Mouse (Mus musculus): Measurements from ENCODE around the gene Olfr549. TPM values are rescaled to one million over a fixed set of nuclear protein-coding genes. Genes with fewer than 3 reads are reported as not detected.

Olfr549 gene
- not detected in 2 replicates for polyA plus RNA-seq (2015; fragmentation: Nextera tagmentation; extraction: Ambion mirVana)

DNA sequence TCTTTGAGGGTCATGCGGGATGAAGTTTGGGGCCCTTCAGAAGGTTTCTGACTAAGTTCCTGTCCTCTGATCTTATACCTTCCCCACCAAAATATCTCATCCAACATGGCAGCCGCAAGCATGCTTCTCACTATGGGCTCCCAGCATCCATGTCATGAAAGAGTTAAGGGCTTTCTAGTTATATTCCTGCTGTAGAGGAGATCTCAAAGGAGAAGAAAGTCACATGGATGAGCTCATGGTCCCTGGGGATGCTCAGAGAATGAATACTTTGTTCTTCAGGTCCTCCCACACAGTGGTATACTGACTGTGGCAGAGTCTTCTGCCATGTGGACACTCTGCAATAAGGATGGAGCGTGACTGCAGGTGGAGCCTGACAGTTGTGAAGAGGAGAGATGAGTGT lies at the start of gene Olfr549:
Gene Olfr549, plus strand, starts transcription at position 301 of the 400 bp plus-strand sequence.
- Histone ChIP-seq H3K4me1 (no peaks in the 10 kb centered on the region), H3K9ac (replicated peaks) (no peak within 1 kb of the TSS), H3K4me2 (replicated peaks) (no peak within 1 kb of the TSS), H3K9me3 (no peaks in the 10 kb centered on the region), H3K27me3 (no peaks in the 10 kb centered on the region), H3K4me3 (no peak within 1 kb of the TSS), H3K36me3 (no peaks in the 10 kb centered on the region), H3K27ac (replicated peaks) (no peak within 1 kb of the TSS)
- ATAC-seq (replicated peaks): no peak
- 91% methylated on average over 3 of the region's 3 CpGs for WGBS

DNA sequence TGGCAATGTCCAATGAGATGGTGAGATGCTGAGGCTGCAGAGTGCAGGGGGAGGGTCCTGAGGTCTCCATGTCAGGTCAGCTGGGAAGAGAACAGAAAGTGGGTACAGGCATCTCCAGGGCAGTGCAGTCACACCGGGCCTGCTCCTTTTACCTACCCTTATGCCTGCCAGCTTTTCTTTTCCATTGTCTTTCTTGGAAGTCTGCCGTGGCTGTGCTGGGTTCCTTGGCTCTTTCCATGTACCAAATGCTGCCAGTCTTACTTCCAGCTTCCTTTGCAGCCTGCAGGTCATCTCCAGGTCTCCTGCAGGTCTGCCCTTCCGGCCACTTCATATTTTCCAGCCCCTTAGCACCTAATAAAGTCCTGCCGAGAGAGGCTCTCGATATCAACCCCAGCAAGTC lies 47.7 kb upstream of the Olfr549 start:
- ATAC-seq (replicated peaks): no peak
- no peak overlapping the region for H3K27ac ChIP-seq (replicated peaks)
- 73% methylated on average over 5 of the region's 5 CpGs for WGBS
- no peak overlapping the region for H3K9ac ChIP-seq (replicated peaks)
- no peak overlapping the region for H3K4me2 ChIP-seq (replicated peaks)
- no peaks in the 10 kb centered on the region for H3K27me3 ChIP-seq
- no peaks in the 10 kb centered on the region for H3K9me3 ChIP-seq
- no peaks in the 10 kb centered on the region for H3K36me3 ChIP-seq
- H3K4me3 ChIP-seq: no peak overlapping the region
- no peaks in the 10 kb centered on the region for H3K4me1 ChIP-seq

DNA sequence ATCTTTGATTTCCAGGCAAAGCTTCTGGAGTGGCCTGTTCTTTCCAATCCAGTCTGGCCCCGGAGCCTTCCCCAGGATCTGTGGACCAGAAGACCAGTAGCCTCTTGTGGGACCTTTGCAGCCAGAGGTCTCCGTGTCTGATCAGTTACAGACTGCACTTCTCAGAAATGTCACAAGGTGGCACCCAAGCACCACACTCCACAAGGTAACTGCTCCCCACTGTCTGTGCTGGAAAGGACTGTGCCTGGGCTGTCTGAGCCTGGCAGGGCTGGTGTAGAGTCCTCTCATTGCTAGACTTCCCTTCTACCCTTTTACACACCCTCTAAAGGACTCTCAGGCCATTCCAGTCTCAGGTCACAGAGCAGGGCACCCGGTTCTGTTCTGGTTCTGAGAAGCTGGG lies 42.8 kb upstream of the Olfr549 start:
- H3K27ac ChIP-seq (replicated peaks): no peak overlapping the region
- no peaks in the 10 kb centered on the region for H3K36me3 ChIP-seq
- H3K4me2 ChIP-seq (replicated peaks): no peak overlapping the region
- peak; percentile 80 for ATAC-seq (replicated peaks)
- no peaks in the 10 kb centered on the region for H3K27me3 ChIP-seq
- no peaks in the 10 kb centered on the region for H3K4me1 ChIP-seq
- H3K4me3 ChIP-seq: no peak overlapping the region
- no peaks in the 10 kb centered on the region for H3K9me3 ChIP-seq
- WGBS: 50% methylated on average over 3 of the region's 3 CpGs
- no peak overlapping the region for H3K9ac ChIP-seq (replicated peaks)

DNA sequence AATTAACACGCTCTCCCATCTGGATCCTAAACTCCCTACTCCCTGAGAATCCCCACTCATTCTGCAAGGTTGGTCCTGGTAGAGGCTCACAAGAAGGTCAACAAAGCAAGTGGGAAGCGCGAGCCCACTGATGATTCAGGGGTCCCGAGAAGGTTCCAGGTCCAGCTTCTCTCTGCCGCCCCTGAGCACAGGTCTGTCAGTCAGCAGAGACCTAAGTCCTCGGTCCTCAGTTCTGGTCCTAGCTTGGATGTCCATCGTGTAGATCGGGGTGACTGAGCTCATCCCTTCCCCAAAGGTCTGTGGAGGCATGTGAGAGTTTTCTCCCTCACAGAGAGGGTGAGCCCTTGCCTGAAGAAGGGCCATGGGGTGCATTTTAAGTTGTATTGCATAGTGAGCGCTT lies 41.6 kb upstream of the Olfr549 start:
- Histone ChIP-seq H3K36me3 (no peaks in the 10 kb centered on the region), H3K27me3 (no peaks in the 10 kb centered on the region), H3K4me2 (replicated peaks) (no peak overlapping the region), H3K27ac (replicated peaks) (no peak overlapping the region), H3K4me1 (peaks cover 5% of the 10 kb centered on the region; the same call in 1 of the 2 replicates), H3K9me3 (no peaks in the 10 kb centered on the region), H3K9ac (replicated peaks) (no peak overlapping the region), H3K4me3 (no peak overlapping the region)
- 94% methylated on average over 9 of the region's 9 CpGs for WGBS
- no peak for ATAC-seq (replicated peaks)

DNA sequence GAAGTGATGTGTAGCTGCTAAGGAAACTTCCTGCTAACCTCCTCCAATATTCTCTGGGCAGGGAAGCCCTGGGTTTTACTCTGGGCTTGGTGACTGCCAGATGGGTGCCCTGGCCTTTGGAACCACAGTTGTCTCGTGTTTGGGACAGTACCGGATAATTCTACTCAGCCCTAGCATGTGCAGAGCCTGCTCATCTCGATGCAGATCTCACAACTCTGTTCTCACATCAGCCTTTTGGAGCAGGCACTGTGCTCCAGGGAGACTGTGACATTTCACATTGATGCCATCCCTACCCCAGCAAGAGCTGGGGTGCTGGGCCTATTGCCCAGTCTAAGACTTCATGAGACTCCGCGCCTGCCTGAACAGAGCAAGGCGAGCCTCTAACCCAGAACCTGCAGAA lies 41.0 kb upstream of the Olfr549 start:
- Histone ChIP-seq H3K27ac (replicated peaks) (no peak overlapping the region), H3K4me2 (replicated peaks) (no peak overlapping the region), H3K9me3 (no peaks in the 10 kb centered on the region), H3K36me3 (no peaks in the 10 kb centered on the region), H3K4me1 (peaks cover 5% of the 10 kb centered on the region; the same call in 1 of the 2 replicates), H3K9ac (replicated peaks) (no peak overlapping the region), H3K4me3 (no peak overlapping the region), H3K27me3 (no peaks in the 10 kb centered on the region)
- no peak for ATAC-seq (replicated peaks)
- 91% methylated on average over 6 of the region's 6 CpGs for WGBS

DNA sequence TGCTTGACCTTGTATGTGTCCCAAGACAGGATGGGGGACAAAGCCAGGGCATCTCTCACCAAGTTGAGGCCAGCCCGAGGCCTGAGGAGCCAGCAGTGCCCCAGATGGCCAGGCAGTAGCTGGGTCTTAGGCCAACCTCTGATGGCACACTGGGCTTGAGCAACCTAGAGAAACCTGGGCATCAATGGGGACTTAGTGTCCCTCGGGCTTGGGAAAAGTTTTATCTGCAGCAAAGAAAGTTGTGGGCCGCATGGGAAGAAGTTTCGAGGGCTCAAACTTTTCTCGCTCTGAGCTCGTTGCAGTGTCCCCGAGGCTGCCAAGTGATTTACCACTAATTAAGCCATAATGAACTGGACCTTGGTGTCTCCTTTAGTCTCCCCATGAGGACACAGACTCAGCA lies 39.9 kb upstream of the Olfr549 start:
- H3K27me3 ChIP-seq: peaks cover 6% of the 10 kb centered on the region; the same call in 1 of the 2 replicates
- no peaks in the 10 kb centered on the region for H3K36me3 ChIP-seq
- peaks cover 5% of the 10 kb centered on the region; the same call in 1 of the 2 replicates for H3K4me1 ChIP-seq
- H3K9me3 ChIP-seq: no peaks in the 10 kb centered on the region
- H3K4me3 ChIP-seq: no peak overlapping the region
- no peak for ATAC-seq (replicated peaks)
- 56% methylated on average over 7 of the region's 7 CpGs for WGBS
- no peak overlapping the region for H3K4me2 ChIP-seq (replicated peaks)
- no peak overlapping the region for H3K27ac ChIP-seq (replicated peaks)
- H3K9ac ChIP-seq (replicated peaks): no peak overlapping the region

DNA sequence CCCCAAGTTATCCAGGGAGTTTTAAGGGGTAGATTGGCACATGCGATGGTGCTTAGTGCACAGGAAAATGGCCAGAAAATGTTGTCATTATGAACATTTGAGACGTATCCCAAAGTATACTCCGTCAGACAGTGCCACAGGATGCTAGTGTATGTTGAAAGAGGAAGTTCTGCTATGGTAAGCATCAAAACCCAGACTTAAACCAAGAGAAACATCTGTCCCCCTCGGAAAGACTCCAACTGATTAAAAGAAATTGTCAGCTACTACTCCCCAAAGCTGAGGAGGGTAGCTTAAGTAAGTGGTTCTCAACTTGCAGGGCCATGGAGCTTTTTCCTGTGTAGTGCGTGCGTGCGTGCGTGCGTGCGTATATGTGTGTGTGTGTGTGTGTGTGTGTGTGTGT lies 37.7 kb upstream of the Olfr549 start:
- Histone ChIP-seq H3K9me3 (no peaks in the 10 kb centered on the region), H3K9ac (replicated peaks) (no peak overlapping the region), H3K4me1 (peaks cover 12% of the 10 kb centered on the region), H3K4me3 (no peak overlapping the region), H3K36me3 (no peaks in the 10 kb centered on the region), H3K27ac (replicated peaks) (no peak overlapping the region), H3K27me3 (peaks cover 11% of the 10 kb centered on the region), H3K4me2 (replicated peaks) (no peak overlapping the region)
- no peak for ATAC-seq (replicated peaks)
- 92% methylated on average over 10 of the region's 10 CpGs for WGBS

DNA sequence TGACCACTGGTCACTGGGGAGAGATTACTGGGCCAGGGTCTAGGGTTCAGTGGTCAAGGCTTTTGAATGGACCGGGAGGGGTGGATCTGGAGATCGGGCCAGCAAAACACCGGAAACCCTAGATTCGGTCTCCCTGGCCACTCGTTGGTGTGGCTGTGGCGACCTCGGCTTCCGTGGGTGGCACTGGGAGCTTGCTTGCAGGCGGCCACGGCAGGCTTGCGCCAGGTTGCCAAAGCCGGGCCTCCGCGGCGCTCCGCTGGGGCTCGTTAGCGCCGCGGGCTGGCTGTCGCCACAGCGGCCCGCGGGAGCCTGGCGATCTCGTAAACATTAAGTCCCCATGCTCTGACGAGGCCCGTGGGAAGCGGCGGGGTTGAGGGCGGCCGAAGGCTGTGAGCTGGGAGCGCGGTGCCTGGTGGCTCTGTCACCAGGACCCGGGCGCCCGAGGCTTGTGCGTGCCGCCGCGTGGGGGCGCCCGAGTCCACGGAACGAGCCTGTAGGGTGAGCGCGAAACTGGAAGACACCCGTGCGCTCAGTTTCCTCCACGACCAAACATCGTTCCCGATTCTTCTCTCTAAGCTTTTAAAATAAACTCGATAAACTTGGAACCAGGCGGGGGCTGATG lies 36.7 kb upstream of the Olfr549 start:
- no peak overlapping the region for H3K27ac ChIP-seq (replicated peaks)
- under 1% methylated on average over 54 of the region's 54 CpGs for WGBS

DNA sequence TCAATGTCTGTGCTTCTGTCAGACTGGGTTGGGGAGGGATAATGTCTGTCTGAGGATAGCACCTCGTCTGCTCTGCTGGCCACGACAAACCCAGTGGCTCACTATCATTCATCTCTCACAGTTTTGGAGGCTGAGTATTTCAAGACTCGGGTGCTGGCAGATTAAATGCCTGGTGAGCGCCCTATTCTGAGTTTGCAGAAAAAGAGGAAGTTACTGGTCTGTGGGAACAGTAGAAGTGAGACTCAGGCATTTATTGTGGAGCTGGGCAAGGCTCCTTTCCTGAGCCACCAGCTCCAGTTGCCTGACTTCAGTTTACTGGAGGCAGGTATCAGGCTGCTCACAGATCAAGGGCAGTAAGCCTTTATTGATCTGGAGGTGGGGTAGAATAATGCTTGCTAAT lies 35.5 kb upstream of the Olfr549 start:
- Histone ChIP-seq H3K4me1 (peaks cover 19% of the 10 kb centered on the region), H3K9me3 (no peaks in the 10 kb centered on the region), H3K4me2 (replicated peaks) (no peak overlapping the region), H3K36me3 (no peaks in the 10 kb centered on the region), H3K27ac (replicated peaks) (no peak overlapping the region), H3K9ac (replicated peaks) (no peak overlapping the region), H3K27me3 (peaks cover 11% of the 10 kb centered on the region), H3K4me3 (no peak overlapping the region)
- no peak for ATAC-seq (replicated peaks)
- WGBS: 81% methylated on average over 4 of the region's 4 CpGs

More for the DNA sequence above, 36.7 kb upstream of the Olfr549 start:
- Histone ChIP-seq H3K36me3 (no peaks in the 10 kb centered on the region), H3K9me3 (no peaks in the 10 kb centered on the region), H3K4me3 (peak overlapping the region; percentile 60), H3K4me1 (peaks cover 19% of the 10 kb centered on the region), H3K9ac (replicated peaks) (peak overlapping the region; percentile 88), H3K27me3 (peaks cover 11% of the 10 kb centered on the region), H3K4me2 (replicated peaks) (peak overlapping the region; percentile 96)
- peak; percentile 96 for ATAC-seq (replicated peaks)

DNA sequence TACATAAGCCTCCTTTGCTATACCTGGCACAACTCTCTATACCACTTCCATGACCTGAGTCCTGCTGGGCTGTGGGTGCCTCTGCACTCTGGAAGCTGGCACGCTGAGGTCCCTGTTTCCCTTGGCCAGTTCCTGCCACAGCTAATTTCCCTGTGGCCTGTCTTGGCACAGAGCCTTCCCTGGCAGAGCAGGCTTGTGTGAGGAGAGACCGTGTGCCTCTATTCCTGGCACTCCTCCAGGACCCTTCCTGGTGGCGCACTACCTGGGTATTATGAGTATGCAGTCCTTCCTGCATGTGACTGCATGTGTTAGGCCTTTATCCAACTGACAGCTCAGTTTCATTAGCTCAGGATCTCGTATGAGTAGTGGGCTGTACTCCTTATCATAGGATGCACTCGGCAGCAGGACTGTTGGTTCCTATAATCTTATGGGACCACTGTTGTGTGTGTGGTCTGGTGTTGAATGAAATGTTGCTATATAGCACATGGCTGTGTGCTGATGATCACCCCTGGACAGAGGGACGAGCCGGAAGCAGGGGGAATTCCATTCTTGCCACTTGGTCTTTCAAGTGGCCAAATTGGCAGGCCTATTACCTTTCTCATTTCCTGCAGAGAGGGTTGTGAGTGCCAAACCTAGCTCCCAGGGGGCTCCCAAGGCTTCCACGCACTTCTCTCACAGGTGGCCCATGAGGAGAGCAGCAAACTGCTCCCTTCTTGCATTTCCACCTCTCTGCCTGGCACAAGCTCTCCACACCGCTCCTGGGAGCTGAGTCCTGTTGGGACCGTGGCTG lies 33.2 kb upstream of the Olfr549 start:
- no peaks in the 10 kb centered on the region for H3K9me3 ChIP-seq
- no peak overlapping the region for H3K9ac ChIP-seq (replicated peaks)
- peak; percentile 11; the same call in 1 of the 2 replicates for ATAC-seq (replicated peaks)
- no peak overlapping the region for H3K4me2 ChIP-seq (replicated peaks)
- H3K4me3 ChIP-seq: no peak overlapping the region
- 45% methylated on average over 10 of the region's 10 CpGs for WGBS
- H3K4me1 ChIP-seq: peaks cover 19% of the 10 kb centered on the region
- H3K27me3 ChIP-seq: peaks cover 11% of the 10 kb centered on the region
- H3K27ac ChIP-seq (replicated peaks): no peak overlapping the region
- H3K36me3 ChIP-seq: no peaks in the 10 kb centered on the region

DNA sequence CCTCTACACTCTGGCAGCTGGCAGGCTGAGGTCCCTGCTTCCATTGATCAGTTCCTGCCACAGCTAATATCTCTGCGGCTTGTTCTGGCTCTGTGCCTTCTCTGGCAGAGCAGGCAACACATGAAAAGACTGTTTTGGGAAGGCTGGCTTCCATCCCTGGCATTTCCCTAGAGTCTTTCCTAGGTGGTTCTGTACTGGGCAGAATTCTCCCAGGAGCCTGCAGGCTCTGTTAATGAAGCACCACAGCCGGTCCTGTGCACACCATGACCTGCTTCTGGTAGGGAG lies 32.7 kb upstream of the Olfr549 start:
- Histone ChIP-seq H3K4me3 (no peak overlapping the region), H3K4me2 (replicated peaks) (no peak overlapping the region), H3K36me3 (no peaks in the 10 kb centered on the region), H3K27ac (replicated peaks) (no peak overlapping the region), H3K4me1 (peaks cover 19% of the 10 kb centered on the region), H3K9me3 (no peaks in the 10 kb centered on the region), H3K27me3 (peaks cover 11% of the 10 kb centered on the region), H3K9ac (replicated peaks) (no peak overlapping the region)
- ATAC-seq (replicated peaks): peak; percentile 34; the same call in 1 of the 2 replicates
- 48% methylated on average over 2 of the region's 2 CpGs for WGBS

DNA sequence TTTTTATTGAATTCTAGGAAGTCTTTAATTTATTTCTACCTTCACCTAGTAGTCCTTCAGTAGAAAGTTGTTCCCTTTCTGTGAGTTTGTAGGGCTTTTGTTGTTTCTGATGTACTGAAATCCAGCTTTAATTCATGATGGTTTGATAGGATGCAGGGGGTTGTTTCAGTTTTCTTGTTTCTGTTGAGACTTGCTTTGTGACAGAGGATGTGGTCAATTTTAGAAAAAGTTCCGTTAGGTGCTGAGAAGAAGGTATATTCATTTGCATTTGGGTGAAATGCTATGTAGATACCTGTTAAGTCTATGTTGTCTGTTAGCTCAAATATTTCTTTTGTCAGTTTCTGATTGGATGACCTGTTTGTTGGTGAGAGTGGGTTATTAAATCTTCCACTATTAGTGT lies 20.6 kb upstream of the Olfr549 start:
- no peak overlapping the region for H3K27ac ChIP-seq (replicated peaks)
- no peak for ATAC-seq (replicated peaks)
- WGBS: 88% methylated on average over 1 of the region's 1 CpGs
- H3K4me2 ChIP-seq (replicated peaks): no peak overlapping the region
- H3K9me3 ChIP-seq: no peaks in the 10 kb centered on the region
- no peak overlapping the region for H3K4me3 ChIP-seq
- no peaks in the 10 kb centered on the region for H3K36me3 ChIP-seq
- no peaks in the 10 kb centered on the region for H3K27me3 ChIP-seq
- no peaks in the 10 kb centered on the region for H3K4me1 ChIP-seq
- H3K9ac ChIP-seq (replicated peaks): no peak overlapping the region

Data from forebrain, embryonic 15.5 days (tissue).